Mouse (Mus musculus) adrenal gland, postnatal 25 days (tissue): ENCODE results near the gene Zmynd8. TPM values are rescaled to one million over a fixed set of nuclear protein-coding genes. Genes with fewer than 3 reads are reported as not detected.

Source experiments
- DNase-seq: peaks from one replicate; pipeline ENCODE4 v3.0.0; 2021; ENCODE audit warnings: mixed read lengths
- total RNA-seq: library from RNA; stranded (reverse); gene quantifications from 2 replicates; pipeline ENCODE4 v1.2.3, GENCODE M21; 2021

Zmynd8 gene
- total RNA-seq, 1 experiment from 2014 or later: 73.1 TPM

- no peak for DNase-seq
Observed at GRCm38 (mm10) chr2:165879403-165880178, 19.2 kb downstream of the Zmynd8 start.

GRCm38 (mm10) chr2:165878907-165879361, 19.9 kb downstream of the Zmynd8 start:
- no peak for DNase-seq

DNA sequence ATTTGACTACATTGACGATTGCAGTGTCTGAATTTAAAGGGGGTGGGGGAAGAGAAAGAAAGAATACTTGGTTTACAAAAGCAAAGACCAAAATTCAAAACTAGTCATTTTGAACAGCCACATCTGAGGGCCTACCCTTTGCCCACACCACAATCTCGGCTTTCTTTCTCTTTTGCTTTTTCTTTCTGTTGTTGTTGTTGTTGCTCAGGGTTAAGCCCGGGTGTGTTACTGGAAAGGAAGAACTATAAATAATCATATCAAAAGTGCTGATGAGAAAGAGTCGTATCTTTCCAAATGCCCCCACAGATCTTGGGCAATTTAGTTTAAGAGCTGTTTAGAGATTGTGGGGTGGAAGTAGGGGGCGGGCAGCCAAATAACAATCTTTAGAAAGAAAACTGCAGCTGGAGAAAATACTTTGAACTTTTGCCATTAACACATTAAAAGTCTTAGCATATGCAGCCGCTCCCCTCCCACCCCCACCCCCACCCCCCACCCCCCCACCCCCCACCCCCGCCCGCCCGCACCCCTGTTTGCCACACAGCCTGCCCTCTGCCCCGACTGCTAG, 20.7 kb downstream of the Zmynd8 start:
- DNase-seq: no peak

DNA sequence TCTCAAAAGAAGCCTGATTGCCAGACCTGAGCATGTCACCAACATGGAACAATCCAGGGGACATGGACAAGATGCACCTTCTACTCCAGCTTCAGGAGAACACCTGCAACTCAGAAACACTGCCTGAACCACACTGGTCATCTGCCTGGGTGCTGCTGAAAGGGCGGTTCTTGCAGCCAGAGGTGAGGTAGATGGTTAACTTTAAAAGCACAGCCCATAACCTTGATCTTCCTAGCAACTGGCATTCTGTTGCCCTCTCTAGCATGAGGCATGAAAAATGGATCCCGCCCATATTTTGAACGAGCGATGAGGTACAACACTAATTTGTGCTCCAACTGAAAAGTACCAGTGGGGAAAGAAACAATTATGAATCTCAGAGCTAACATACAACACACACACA, 21.6 kb downstream of the Zmynd8 start:
- DNase-seq: no peak

DNA sequence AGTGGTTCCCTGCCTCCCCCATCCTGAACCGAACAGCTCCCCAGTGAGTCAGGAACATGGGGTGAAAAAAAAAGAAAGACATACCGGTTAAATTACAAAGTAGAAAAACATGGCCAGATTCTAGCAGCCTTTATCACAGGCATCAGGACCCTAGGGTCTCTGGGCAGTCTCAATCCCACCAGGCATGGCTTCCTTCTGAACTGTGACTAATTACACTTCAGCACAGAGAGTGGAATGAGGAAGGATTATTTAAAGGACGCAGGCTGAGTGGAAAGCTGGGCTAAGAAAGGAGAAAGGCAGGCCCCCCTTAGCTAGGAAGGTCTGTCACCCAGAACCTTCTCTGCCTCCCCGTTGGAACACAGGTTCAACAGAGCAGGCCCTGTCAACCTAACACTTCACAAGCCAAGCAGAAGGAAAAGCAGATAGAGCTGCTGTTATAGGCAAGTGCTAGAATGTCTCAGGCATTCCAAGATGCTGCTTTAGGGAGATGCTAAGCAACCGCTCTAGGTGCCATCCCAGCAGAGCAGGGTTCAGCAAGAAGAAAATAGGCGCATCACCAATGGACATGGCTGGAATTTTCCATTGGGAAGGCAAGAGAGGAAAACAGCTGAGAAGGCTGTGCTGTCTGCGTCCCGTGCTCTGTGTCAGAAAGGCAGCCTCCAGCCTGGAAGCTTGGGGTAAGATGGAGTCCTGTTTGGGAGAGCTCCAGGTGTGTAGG, 22.5 kb downstream of the Zmynd8 start:
- DNase-seq: no peak

DNA sequence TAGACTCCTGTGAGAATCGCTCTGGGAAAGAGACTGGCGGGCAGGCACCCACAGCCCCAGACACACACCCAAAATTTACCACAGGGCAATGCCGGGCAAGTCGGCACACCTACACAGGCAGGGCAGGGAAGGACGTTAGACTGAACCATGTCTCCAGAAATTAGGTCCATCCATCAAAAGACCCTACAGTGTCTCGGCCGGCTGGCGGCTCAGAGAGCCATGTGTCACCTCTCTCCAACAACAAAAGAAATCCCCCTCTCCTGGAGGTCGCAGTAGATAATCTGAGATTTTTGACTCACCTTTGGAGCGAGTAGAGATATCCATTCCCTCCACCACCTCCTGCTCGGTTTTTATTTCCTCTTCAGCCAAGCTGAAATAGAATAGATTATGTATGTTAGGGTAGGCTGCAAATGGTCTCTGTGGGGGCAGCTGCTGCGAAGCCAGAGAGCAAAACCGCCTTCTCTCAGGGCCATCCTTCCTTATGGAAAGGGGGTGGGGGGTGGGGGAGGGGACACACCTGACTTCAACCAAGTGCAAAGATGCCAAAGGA, 23.3 kb downstream of the Zmynd8 start:
- DNase-seq: no peak

- peak; percentile 68 for DNase-seq
Observed at GRCm38 (mm10) chr2:165874461-165875339, 24.1 kb downstream of the Zmynd8 start.

- DNase-seq: no peak
Observed at GRCm38 (mm10) chr2:165873777-165874176, 25.0 kb downstream of the Zmynd8 start.

DNA sequence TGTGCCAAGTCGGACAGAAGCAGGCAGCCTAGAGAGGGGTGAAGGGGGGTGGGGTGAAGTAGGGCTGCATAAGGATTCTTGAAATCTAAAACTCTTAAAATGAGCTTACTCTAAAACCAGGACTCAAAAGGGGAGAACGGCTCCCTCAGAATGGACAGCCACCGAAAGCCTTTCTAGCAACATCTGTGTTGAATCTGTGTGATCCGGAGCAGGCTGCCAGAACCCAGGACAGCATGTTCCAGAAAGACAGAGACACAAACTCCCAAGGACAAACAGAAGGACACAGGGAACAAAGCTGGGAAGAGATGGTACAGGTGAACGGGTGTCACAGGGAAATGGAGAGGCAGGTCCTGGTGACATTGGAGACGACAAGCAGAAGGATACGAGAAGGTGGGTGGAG, 25.6 kb downstream of the Zmynd8 start:
- no peak for DNase-seq

DNA sequence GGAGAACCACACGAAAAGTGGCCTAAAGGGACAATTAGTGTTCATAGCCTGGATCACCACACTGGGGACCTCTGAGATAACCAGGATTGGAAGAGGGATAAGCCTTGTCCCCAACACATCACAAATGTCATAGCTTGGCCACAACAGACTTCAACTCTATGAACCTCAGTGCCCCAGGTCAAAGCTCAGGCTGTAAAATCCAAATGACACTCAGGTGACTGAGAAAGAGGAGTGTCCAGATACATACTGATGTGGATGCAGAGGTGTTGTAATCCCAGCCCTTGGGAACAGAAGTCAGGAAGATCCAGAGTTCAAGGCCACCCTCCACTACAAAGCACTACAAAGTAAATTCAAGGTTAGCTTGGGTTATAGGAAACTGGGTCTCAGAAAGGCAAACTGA, 29.6 kb downstream of the Zmynd8 start:
- DNase-seq: no peak

DNA sequence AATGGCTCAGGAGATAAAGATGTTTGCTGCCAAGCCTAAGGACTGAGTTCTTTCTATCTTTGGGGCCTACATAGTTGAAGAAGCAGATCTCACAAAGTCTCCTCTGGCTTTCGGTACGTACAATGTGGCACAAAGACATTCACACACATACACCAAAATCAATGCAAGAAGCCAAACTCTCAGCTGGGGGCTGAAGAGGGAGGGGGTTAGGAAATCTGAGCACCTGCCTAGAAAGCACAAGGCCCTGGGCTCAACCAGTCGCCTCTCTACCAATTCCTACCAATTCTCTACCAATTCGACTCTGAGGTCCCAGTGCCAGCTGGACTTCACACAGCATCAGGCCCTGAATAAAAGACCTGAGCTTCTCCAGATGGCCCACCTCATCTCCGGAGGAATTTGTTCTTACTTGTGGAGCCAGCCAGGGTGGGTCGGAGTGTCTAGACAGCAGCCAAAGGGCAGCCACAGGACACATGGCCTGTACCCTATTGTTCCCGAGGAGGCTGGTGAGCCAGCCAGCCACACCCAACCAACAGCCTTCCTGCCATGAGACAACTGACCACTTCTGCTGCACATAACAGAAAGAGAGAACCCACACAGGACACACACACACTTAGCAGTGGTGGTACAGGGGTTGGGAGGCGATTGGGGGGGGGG, 30.2 kb downstream of the Zmynd8 start:
- DNase-seq: no peak

DNA sequence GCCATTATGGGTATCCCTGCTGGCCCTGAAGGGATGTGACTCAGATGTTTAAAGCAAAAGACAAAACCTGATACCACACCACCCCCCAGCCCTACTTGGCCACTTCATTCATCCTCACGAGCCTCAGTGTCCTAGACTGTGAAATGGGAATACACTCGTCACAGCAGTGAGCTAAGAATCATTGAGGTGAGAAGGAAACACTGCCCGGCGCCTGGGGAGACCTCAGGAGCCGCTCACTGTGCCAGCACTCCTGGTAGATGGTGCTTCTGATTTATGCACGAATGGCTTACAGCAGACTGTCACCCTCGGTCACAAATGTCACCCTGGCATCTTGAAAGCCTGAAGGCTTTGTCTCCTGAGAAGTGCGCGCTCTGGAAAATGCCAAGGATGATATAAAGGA, 31.3 kb downstream of the Zmynd8 start:
- no peak for DNase-seq

DNA sequence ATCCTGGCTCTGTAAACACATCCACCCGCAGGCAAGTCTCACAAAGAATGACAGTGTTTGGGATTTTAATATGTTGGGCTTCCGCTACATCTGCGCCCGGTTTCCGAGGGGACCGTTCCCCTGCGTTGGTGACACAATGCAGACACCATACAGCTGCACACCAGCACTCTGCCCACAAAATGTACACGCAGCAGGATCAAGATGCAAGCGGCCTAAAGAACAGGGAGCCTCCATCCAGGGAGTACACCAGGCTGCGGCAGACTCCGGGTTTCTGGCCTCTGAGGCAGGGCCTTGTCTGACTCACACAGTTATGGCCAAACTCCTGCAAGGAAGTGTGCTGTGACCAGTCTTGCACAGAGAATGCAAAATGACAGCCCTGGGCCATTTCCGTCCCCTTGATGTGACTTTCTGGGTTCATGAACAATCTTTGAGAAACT, 31.8 kb downstream of the Zmynd8 start:
- DNase-seq: peak; percentile 52

GRCm38 (mm10) chr2:165866412-165866811, 32.4 kb downstream of the Zmynd8 start:
- DNase-seq: peak; percentile 20

DNA sequence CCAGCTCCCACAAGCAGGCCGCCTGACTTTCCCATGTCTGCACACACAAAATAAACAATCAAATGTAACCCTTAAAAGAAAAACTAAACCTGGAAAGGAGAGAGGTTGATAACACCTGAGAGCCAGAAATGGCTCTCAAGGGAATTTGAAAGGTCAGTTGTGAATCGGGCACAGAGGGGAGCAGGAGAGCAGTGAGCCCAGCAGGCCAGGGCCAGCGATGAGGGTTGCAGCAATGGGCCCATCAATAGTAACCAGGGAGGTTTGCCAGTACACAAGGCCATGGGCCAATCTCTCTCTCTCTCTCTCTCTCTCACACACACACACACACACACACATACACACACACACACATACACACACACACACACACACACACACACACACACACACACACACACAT, 34.0 kb downstream of the Zmynd8 start:
- DNase-seq: no peak

DNA sequence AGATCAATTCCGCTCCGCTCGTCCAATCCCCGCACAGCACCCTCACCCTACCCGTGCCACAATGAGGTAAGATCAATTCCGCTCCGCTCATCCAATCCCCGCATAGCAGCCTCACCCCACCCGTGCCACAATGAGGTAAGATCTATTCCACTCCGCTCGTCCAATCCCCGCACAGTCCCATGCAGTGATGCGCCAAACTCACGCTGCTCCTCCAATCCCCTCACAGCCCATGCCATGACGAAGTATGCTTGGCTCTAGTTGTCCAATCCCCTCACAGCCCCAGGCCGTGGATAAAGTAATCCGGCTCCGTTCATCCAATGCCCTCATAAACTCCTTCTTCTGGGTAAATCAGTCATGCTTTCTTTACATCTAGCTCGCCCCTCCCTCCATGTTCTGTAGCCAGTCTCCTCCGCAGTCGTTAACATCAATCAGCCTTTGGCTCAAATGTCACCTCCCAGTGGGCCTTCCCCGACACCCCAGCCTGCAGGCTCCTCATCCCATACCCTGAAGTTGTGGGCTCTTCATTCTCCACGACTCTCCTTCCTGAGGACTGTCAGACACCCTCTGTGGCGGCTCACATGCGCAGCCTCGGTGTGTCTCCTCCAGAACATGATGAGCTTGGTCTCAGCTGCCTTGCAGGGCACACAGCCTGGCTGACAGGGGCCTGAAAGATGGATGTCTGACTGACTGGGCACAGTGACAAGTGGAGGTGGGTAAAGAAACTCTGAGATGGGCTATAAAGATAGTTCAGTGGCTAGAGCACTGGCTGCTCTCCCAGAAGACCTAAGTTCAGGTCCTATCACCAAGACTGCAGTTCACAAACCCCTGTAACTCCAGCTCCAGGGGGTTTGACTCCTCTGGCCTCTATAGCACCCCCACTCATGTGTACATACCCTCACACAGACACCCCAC, 36.9 kb downstream of the Zmynd8 start:
- no peak for DNase-seq

DNA sequence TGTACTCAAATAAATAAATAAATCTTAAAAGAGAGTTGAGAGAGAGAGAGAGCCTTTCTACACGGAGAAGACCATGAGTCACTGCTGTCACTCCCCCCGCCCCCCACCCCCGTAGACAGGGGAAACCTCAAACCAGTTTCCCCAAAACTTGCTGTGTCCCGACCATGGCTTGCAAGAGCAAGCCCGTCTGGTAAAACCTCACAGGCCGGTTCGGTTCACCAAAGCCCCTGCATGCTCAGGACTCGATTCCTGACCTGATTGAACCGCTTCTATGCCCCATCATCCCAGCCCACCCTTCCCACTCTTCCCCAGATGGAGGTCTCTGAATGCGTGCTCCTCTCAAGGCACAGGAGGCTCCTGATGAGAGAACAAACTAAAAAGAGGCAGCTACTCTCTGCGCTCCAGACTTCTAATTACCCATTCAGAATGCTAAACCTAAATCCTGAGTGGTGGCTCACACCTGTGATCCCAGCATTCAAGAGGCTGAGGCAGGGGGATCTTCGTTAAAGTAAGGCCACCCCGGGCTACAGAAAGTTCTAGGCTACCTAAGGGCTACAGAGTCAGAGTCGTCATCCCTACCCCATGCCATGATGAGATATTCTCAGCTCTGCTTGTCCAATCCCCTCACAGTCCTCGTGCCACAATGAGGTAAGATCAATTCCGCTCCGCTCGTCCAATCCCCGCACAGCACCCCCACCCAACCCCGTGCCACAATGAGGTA, 37.7 kb downstream of the Zmynd8 start:
- DNase-seq: no peak

DNA sequence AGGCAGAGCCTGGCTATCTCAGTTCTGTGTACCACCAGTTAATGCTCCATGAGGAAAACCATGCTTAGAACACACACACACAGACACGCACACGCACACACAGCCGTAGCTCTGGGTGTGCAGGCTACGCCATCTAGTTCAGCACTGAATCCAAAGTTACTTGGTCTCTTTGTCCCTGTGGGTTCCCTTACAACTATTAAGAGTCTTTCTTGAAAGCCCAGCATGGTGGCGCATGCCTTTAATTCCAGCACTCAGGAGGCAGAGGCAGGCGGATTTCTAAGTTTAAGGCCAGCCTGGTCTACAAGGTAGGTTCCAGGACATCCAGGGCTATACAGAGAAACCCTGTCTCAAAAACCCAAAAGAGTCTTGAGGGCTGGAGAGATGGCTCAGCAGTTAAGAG, 38.4 kb downstream of the Zmynd8 start:
- DNase-seq: no peak
